Comparison of ENCODE assay signal across 17 mouse cellular contexts in the genomic region with DNA sequence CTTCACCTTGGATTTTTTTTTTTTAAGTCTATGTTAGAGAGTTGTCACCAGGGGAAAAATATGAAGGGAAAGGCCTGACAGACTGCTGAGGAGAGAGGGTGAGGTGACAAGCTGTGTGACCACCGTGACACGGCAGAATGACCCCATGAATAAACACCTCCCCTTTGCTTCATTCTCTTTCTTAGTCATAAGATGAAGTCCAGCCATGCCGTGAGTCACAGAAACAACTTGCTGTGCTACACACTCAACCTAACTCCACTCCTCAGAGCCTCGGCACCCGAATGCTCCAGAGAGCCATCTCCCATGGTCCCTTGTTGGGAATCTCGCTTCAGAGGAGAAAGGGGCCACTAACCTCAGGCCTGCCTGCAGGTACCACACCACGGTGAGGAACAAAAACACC.
"Had no signal": no experiment of that assay in that cellular context is flagged by ENCODE, and none has a peak within 500 bp of the region (broad histone marks: within the 10 kb centered on the region; RNA-seq: fewer than 3 reads in every experiment).

No protein-coding gene starts in this region.

- H3K36me3 ChIP-seq: midbrain, embryonic 10.5 days; midbrain, embryonic 12.5 days; neural tube, embryonic 13.5 days; neural tube, embryonic 15.5 days had no signal

- DNase-seq: lung, embryonic 14.5 days; lung, postnatal 10 days; lung, postnatal 4 days; midbrain, embryonic 14.5 days; retina, postnatal 1 day; right cerebral cortex, adult 18-20 months; right cerebral cortex, postnatal 25 days; right cerebral cortex, postnatal 4 days; spleen, adult 18-20 months; thymus, adult 18-20 months; thymus, postnatal 14 days; thymus, postnatal 36 days had no signal

- H3K9ac ChIP-seq: lung, embryonic 14.5 days; midbrain, embryonic 12.5 days; neural tube, embryonic 13.5 days; neural tube, embryonic 15.5 days had no signal

- H3K27me3 ChIP-seq: neural tube, embryonic 13.5 days; neural tube, embryonic 15.5 days had no signal

- H3K27ac ChIP-seq: midbrain, embryonic 10.5 days; midbrain, embryonic 12.5 days; neural tube, embryonic 13.5 days; neural tube, embryonic 15.5 days had no signal

- H3K4me2 ChIP-seq: lung, embryonic 14.5 days; midbrain, embryonic 12.5 days; neural tube, embryonic 13.5 days; neural tube, embryonic 15.5 days had no signal

- H3K4me1 ChIP-seq: neural tube, embryonic 13.5 days; neural tube, embryonic 15.5 days had no signal

- H3K4me3 ChIP-seq: midbrain, embryonic 10.5 days; midbrain, embryonic 12.5 days; myocyte; neural tube, embryonic 13.5 days; neural tube, embryonic 15.5 days had no signal

- H3K9me3 ChIP-seq: neural tube, embryonic 13.5 days; neural tube, embryonic 15.5 days had no signal
